Mouse (Mus musculus): ENCODE data around the gene Nup107.

- no peak for TF ChIP-seq CTCF (IDR thresholded peaks at IDR 0.05; ENCODE audit: borderline replicate concordance, insufficient read depth, low read depth, low read length)
- no peak for TF ChIP-seq POLR2A (IDR thresholded peaks at IDR 0.05; ENCODE audit: borderline replicate concordance, insufficient read depth, low read length)
These were observed 43.3 kb downstream of the Nup107 start for GRCm38 (mm10) chr10:117749050-117749686.

Data from cerebellum, adult 2 months (tissue).